Mouse (Mus musculus): Measurements from ENCODE around the gene Edem1.

- TF ChIP-seq CTCF (IDR thresholded peaks at IDR 0.05; ENCODE audit: insufficient read depth, low read depth, low read length) (no peak), POLR2A (IDR thresholded peaks at IDR 0.05; ENCODE audit: insufficient read depth, low read depth, low read length) (no peak)
Observed at GRCm38 (mm10) chr6:108805194-108805593, 23.2 kb upstream of the Edem1 start.

Measured in olfactory bulb, adult 2 months (tissue).